Mouse (Mus musculus) hematopoietic stem cell, adult 5-6 weeks (primary cell): ENCODE measurements around the gene Dnah2. TPM values are rescaled to one million over a fixed set of nuclear protein-coding genes. Genes with fewer than 3 reads are reported as not detected.

Experiments used
- ATAC-seq, 2 experiments: fragments of 125-278 bp in 1 of 2; replicated peaks in 1 of 2; 2 replicates each; pipeline ENCODE4 v1.8.0; 2016 to 2017; ENCODE audit warnings: inconsistent platforms in 2 of 2, mild to moderate bottlenecking in 2 of 2, moderate number of reproducible peaks in 2 of 2, low read depth in 1 of 2, moderate TSS enrichment in 1 of 2; ENCODE audit not compliant: low FRiP score in 2 of 2, poor library complexity in 2 of 2, severe bottlenecking in 2 of 2, insufficient read depth in 1 of 2, low TSS enrichment in 1 of 2
- total RNA-seq: library from RNA; stranded (forward); fragments of 172-1452, 232-1000 nt; gene quantifications from 2 replicates; pipeline ENCODE4 v1.2.3, GENCODE M21; 2017

Gene Dnah2
- total RNA-seq, 1 experiment from 2014 or later: not detected

- ATAC-seq: peak; percentile 66 to 68
Measured at GRCm38 (mm10) chr11:69418481-69419442, 130.1 kb downstream of the Dnah2 start.

GRCm38 (mm10) chr11:69417449-69418384, 131.2 kb downstream of the Dnah2 start:
- ATAC-seq: peak; percentile 14 to 25; a peak in 3 of 4 replicates

GRCm38 (mm10) chr11:69416921-69417448, 131.9 kb downstream of the Dnah2 start:
- ATAC-seq: no peak

DNA sequence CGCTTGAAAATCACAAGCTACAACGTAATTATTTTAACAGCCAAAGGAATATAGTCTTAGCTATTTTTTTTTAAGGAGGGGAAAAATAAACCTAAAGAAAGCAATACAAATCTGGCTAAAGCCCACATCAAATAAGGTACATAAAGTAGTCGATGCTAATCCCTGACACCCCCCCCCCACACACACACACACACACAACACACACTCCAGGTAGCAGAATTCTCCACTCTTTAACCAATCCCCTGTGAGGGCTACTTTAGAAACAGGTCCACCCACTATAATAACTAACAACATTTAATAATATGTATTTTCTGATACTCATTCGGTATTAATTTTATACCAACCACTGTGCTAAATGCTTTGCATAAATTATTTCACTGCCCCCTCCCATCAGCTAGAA, 132.4 kb downstream of the Dnah2 start:
- no peak for ATAC-seq

DNA sequence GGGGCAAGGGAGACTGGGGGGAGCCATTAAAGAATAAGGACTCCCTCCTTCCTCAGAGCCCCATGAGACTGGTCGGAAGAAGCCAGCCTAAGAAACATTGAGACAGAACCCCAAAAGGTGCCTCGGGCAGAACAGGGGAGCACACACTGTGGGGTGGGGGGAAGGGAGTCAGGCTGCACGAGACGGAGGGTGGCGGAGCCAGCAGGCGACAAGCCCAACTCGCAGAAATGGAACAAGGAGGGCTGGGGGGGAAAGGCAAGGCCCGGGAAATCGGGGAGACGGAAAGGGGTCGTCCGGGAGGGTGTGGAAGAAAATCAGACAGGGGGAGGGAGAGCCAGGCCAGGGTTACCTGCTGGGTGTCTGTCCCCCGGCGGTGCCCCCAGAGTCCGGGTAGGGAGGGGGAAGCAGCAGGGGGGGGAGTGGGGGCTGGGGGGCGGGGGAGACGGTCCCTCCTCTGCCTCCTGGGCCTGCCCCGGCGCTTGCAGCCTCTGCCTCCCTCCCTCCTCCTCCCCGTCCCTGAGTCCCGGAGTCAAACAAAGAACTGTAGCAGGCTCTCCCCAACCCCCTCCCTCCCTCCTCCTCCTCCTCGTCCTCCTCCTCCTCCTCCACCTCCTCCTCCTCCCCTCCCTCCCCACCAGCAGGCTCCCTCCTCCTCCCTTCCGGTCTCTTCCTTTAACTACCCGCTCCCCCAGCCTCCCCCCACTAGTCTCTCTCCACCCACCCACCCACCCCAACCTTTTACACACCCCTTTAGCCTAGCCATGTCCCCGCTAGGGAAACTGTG, 133.1 kb downstream of the Dnah2 start:
- no peak for ATAC-seq

- no peak for ATAC-seq
Measured at GRCm38 (mm10) chr11:69415327-69415667, 133.6 kb downstream of the Dnah2 start.

DNA sequence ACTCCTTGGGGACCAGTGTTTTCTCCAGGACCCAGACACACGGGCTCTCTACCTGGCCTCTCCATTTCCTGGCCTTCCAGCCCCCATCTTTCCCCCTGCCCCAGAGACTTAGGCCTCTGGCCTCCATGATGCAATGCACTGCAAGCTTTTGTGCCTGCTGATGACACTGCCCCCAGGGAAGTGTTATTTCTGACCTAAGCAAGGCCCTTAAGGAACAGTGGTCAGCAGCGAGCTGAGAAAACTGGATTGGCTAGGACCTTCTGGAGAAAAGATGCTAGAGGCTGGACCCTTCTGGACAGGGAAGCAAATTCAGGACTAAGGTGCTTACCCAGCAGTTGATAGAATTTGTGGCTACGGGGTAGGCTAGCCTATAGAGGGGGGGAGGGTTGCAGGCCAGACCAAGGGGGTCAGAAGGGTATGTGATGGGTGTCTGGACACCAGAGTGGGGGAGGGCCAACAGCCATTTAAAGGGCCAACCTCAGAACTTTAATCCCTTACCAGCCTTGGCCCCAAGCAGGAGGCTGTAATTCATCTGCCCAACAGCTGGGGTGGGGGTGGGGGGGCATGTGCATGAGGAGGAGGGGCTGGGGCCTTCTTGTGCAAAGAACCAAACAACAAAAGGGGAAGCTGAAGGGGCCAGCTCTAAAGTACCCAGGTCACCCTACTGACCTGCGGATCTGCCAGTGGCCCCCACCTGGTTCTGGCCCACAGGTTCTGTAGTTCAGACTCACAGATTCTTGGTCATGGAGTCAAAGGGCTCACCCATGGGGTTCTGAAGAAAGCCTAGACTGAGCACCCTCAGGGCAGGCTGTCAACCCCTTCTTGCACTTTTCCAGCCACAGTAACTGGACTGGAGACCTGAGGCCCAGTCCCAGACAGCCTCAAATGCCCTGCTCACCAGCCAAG, 134.2 kb downstream of the Dnah2 start:
- no peak for ATAC-seq

DNA sequence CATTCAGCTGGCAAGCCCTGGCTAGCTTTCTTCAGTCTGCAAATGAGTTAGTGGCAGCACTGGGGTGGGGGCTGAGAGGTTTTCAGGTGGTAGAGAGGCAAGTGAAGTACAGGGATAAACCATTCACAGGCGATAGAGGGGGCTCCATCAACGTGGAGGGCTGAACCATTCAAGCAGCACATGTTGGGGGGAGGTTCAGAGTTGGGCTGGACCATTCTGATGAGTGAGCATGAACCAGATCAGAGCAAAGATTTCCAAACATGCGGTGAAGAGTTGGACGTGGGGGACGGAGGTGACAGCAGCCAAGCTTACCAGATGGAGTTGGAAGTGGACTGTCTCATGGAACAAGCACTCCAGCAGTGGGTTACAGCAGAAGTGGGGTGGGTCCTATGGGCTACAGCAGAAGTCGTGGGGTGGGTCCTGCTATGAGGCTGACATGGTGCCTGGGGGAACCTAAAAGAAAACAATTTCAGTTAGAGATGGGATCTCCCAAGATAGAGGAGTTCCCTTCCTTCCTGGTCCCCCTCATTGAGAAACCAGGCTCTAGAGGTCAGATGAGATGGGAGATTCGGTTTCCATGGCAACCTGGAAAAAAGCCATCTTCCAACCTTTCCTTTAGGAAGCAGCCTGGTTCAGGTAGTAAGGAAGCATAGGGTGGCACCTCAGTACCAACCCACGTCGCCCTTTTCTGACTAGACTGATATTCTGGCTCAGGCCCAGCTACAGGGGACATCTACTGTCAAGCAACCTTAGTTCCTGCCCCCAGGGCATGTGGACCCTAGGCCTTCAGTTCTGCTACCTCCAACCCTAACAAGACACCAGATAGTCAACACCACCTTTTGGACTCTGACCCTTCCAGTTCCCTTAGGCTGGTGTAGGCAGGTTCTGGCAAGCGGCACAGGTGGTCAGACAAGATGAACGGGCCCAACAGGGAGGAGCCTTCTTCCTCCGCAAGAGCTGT, 135.4 kb downstream of the Dnah2 start, which contains the start of gene Kdm6b:
Gene Kdm6b (minus strand): TSS at position 455 of the 961 bp plus-strand sequence.
- ATAC-seq: no peak

GRCm38 (mm10) chr11:69412548-69412947, 136.4 kb downstream of the Dnah2 start:
- no peak for ATAC-seq

DNA sequence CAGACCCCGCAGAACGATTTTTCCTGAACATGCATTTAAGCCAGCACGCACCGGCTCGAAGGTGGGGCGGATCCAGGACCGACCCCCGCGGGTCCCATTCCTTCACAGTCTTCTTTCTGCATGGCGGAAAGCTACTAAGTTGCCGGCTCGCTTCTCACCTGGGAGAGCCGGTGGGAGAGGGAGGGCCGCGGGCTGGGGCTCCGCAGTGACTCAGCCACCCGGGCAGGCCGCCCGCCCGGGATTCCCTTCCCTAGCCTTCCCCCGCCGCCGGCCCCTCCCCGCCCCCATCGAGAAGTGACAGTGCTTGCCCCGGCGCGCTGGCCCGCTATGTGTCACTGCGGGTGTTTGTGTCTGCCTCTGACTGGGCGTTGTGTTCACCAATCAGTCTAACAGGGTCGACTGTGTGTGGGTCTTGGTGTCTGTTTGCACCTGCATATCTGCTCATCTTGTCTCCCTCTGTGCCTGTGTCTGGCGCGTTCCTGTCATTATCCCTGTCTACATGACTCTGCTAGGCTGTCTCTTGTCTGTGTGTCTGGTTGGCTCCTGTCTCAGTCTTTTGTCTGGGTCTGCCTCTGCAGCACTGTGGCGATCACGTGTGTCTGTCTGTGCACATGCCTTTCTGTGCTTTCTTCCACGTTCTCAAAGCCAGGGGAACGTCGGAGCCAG, 137.2 kb downstream of the Dnah2 start:
- no peak for ATAC-seq

- ATAC-seq: peak; percentile 6 to 8; a peak in 1 of 4 replicates
Measured at GRCm38 (mm10) chr11:69411073-69411535, 137.8 kb downstream of the Dnah2 start.

GRCm38 (mm10) chr11:69410310-69411072, 138.4 kb downstream of the Dnah2 start:
- ATAC-seq: peak; percentile 1 to 22; a peak in 2 of 4 replicates

DNA sequence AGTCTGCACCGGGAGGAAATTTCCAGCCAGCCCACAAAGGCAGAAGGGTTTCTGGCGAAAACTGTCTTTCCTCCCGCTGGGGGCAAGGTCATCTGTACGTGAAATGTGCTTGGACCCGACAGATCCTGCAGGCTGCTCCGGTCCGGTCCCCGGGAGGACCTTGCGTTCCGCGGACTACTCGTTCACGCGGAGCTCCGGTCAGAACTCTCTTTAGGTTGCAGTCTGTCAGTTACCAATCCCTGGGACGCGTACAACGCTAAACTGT, 138.9 kb downstream of the Dnah2 start:
- no peak for ATAC-seq

- peak; percentile 30 to 34; a peak in 2 of 4 replicates for ATAC-seq
Measured at GRCm38 (mm10) chr11:69409378-69410044, 139.4 kb downstream of the Dnah2 start.
